Mouse (Mus musculus): ENCODE results near the gene Tas1r1.
A peak's percentile ranks its signal among the peaks of the same experiment; 100 is the strongest.
"Not testable (repeated sequence)": the region's sequence is repeated elsewhere in the genome, so short reads cannot be mapped to it uniquely, and the experiment has no call there.

Tas1r1 gene

GRCm38 (mm10) chr4:152043171-152043570, 4.8 kb upstream of the Tas1r1 start:
- DNase-seq: no peak

DNA sequence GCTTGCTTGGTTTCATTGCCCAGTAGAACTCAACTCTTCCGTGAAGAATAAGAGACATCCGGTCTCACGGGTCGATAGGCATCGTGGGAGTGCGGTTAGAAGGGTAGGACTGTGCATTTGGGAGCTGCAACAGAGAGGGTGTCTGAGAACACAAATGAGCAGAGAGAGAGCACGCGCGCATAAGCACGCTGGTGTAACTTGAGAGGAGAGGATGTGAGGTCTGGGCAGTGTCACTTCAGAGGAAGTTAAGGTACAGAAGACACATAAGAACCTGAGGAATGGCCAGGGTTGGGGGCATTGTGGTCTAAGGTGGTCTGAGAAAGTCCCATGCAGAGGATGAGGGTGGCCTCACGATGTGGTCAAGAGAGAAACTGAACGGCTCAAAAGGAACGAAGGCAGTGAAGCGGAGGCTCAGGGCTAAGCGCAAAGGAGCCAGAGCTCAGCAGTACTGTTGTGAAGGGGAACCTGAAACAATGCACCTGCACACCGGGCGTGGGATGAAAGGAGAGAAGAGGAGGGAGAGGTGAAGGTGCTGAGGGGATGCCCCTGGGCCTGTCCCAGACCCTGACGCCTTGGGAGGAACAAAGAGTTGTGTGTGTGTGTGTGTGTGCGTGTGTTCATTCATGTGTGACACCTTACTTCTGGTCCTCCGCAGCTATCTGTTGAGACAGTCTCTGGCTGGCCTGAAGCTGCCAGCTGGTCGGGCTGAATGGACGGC, 3.7 kb upstream of the Tas1r1 start:
- DNase-seq: no peak

DNA sequence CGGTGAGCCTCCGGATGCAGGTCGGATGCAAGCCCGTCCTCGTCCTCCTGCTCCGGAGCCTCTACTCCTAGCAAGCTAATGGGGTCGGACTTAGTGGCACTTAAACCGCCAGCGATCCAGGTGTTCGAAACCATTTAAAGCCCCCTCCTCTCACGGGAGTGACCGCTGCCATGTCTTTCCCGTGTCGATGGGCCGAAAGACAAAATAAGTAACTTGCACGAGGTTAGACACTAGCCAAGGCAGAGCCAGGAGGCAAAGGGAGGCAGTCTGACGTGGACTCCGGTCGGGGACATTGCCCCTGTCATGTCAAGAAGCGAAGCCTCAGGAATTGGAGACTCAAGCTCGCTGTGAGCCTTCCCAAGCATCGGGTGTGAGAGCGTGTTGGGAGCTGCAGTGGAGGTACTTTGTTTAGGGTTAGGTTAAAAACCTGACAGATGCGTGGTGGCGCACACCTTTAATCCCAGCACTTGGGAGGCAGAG, 1.5 kb upstream of the Tas1r1 start:
- DNase-seq: no peak

- DNase-seq: peak; percentile 98
Measured at GRCm38 (mm10) chr4:152038985-152039830, 840 bp upstream of the Tas1r1 start, which contains the start of gene Nol9. Gene Nol9 (plus strand): TSS chr4:152039321.

- not testable (repeated sequence) for DNase-seq
Measured at GRCm38 (mm10) chr4:152036464-152036863, 1.9 kb downstream of the Tas1r1 start.

GRCm38 (mm10) chr4:152032922-152033321, 5.4 kb downstream of the Tas1r1 start:
- DNase-seq: no peak

- no peak for DNase-seq
Measured at GRCm38 (mm10) chr4:152029997-152030396, 8.4 kb downstream of the Tas1r1 start.

- peak; percentile 60 for DNase-seq
Measured at GRCm38 (mm10) chr4:152029087-152029486, 9.3 kb downstream of the Tas1r1 start.

- no peak for DNase-seq
Measured at GRCm38 (mm10) chr4:152028456-152028855, 9.9 kb downstream of the Tas1r1 start.

DNA sequence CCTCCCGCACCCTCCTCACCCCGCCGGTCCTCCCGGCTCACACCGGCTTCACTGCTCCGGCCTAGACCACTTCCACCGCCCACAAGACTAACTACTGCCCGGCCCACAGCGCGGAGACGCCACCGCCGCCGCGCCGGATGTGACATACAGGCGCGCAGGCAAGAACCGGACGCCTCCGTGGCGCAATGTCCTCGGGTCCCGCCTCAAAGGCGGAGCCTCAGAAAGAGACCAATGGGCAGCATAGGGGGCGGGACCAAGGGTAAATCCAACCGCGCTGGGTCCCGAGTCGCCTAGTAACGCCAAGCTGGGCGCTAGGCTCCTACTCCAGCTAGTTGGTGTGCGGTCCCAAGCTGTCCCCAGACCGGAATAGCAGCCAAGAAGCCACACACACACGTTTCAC, 10.8 kb downstream of the Tas1r1 start, which contains the start of gene Zbtb48:
Gene Zbtb48 (minus strand): TSS at position 148 of the 400 bp plus-strand sequence.
- DNase-seq: peak; percentile 95

DNA sequence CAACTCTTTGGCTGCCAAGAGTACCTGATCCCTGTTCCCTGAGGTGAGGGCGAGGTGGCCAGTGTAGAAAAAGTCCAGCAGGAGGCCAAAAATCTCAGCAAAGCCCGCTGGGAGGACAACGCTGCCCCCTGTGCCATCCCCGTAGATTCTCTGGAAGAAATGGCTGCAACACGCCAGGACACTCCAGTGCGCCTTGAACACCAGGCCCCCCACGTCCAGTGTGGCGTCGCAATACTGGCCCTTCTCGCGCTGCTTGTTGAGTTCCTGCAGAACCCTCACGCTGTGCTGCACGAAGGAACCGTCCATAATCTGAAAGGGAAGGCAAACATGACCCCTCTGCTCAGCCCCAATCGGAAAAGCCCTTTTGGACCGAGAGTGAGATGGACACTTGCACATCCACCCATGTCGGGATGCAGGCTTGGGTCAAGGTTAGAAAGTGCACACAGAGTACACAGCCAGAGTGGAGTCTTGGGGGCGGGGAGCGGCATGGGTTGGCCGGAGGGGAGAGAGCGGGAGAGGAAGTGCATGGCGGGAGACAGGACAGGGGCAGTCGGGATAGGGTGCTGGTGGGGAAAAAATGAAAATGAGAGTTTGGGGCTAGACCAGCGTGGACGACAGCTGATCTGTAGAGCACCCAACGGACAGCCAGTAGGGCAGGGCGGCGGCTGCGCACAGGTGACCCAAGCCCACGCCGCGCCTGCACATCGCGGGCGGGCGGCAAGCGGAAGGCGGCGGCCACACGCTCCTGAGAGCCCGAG, 11.4 kb downstream of the Tas1r1 start:
- peak; percentile 34 for DNase-seq

DNA sequence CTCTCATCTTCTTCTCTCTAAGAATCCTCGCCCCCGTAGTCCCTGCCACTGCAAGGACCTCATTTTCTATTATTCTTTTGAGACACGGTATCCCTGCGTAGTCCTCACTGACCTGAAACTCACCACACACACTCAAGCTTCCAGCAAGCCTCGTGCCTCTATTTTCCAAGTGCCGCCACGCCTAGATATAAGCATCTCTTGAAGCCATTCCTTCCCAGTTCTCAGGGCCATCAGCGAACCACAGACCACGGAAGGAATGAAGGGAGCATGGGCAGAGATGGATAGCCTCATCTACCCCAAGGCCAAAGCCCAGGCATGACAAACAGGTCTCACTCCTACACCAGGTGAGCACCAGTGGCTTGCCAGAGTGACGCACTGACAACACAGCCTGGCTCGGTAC, 13.8 kb downstream of the Tas1r1 start:
- DNase-seq: no peak

- no peak for DNase-seq
Measured at GRCm38 (mm10) chr4:152022506-152022905, 15.9 kb downstream of the Tas1r1 start.

GRCm38 (mm10) chr4:152021568-152022097, 16.7 kb downstream of the Tas1r1 start:
- no peak for DNase-seq

- no peak for DNase-seq
Measured at GRCm38 (mm10) chr4:152020024-152020423, 18.3 kb downstream of the Tas1r1 start.

GRCm38 (mm10) chr4:152019073-152019472, 19.3 kb downstream of the Tas1r1 start:
- DNase-seq: no peak

- no peak for DNase-seq
Measured at GRCm38 (mm10) chr4:152013036-152013813, 25.1 kb downstream of the Tas1r1 start.

GRCm38 (mm10) chr4:152012109-152012508, 26.3 kb downstream of the Tas1r1 start:
- DNase-seq: no peak

DNA sequence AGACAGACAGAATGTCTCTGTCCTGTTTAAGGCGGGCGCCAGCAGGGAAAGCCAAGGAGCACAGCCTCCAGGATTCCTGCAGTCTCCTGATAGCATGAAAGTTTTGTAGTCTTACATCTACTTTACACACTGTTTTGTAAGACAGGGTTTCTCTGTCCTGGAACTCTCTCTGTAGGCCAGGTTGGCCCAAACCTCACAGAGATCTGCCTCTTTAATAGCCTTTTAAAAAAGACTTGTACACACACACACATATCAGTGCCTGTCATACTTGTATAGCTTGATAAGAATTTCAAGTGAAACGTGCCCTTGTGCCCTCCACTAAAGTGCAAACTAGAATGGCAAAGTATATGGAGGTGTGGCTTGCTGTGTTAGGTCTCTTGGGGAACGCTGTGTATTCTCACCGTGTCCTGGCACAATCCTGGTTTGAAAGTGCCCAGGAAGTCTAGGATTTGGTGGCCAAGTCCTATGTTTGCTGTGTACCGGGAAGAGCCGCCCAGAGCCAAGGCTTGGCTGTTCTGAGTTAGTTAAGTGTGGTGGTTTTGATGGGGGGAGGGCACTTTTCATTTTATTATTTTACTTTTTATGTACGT, 27.1 kb downstream of the Tas1r1 start:
- no peak for DNase-seq

- no peak for DNase-seq
Measured at GRCm38 (mm10) chr4:152010707-152011134, 27.6 kb downstream of the Tas1r1 start.

GRCm38 (mm10) chr4:152010091-152010706, 28.2 kb downstream of the Tas1r1 start:
- no peak for DNase-seq

All from thymus, postnatal 4 days (tissue).